Mouse (Mus musculus) liver, embryonic 14.5 days (tissue): ENCODE results near the gene Cacna1g. TPM values are rescaled to one million over a fixed set of nuclear protein-coding genes. Genes with fewer than 3 reads are reported as not detected.

Experiments used
- ATAC-seq: fragments of 200-750 bp; cut with Nextera tagmentation; 2 replicates; pipeline ENCODE4 v1.8.0; 2017; ENCODE audit warnings: moderate number of reproducible peaks, mild to moderate bottlenecking, moderate library complexity; ENCODE audit not compliant: insufficient read depth
- DNase-seq, 3 experiments: peaks; one replicate each; pipeline ENCODE4 v3.0.0-alpha.2; 2012 to 2013; ENCODE audit warnings: low read depth in 3 of 3, low spot score in 3 of 3
- H3K27ac ChIP-seq: fragments of 300-500 bp; sonication (generic); 2 replicates; pipeline ENCODE4 v1.5.1; 2014; ENCODE audit warnings: moderate library complexity, mild to moderate bottlenecking, control low read depth, inconsistent platforms
- H3K27me3 ChIP-seq: fragments of 300-500 bp; sonication (generic); 2 replicates; pipeline ENCODE4 v1.6.1; 2014; ENCODE audit warnings: mild to moderate bottlenecking, low read length, moderate library complexity; ENCODE audit not compliant: control insufficient read depth, insufficient read depth
- H3K36me3 ChIP-seq: fragments of 300-500 bp; sonication (generic); replicated peaks from 2 replicates; pipeline ENCODE4 v1.6.1; 2014; ENCODE audit warnings: low read depth; ENCODE audit not compliant: control insufficient read depth, insufficient read depth
- H3K4me1 ChIP-seq, 2 experiments: fragments of 200-500 bp in 1 of 2; fragments of 300-500 bp in 1 of 2; sonication (generic) in 1 of 2; replicated peaks; 2 replicates each; pipeline ENCODE4 v1.6.1; 2012 to 2014; ENCODE audit warnings: antibody characterized with exemption in 1 of 2, inconsistent platforms in 1 of 2, low read length in 1 of 2; ENCODE audit not compliant: control insufficient read depth in 2 of 2, insufficient read depth in 2 of 2
- H3K4me2 ChIP-seq: fragments of 300-500 bp; sonication (generic); 2 replicates; pipeline ENCODE4 v1.6.1; 2014; ENCODE audit warnings: low read depth, mild to moderate bottlenecking, control low read depth, moderate library complexity
- H3K4me3 ChIP-seq, 2 experiments: fragments of 200-500 bp in 1 of 2; fragments of 300-500 bp in 1 of 2; sonication (generic) in 1 of 2; 2 replicates each; pipeline ENCODE4 v1.5.1; 2012 to 2014; ENCODE audit warnings: low read depth in 2 of 2, low read length in 2 of 2, mild to moderate bottlenecking in 2 of 2, control low read depth in 1 of 2, inconsistent platforms in 1 of 2, moderate library complexity in 1 of 2; ENCODE audit not compliant: insufficient read depth in 1 of 2
- H3K9ac ChIP-seq: fragments of 300-500 bp; sonication (generic); replicated peaks from 2 replicates; pipeline ENCODE4 v1.6.1; 2014; ENCODE audit warnings: mild to moderate bottlenecking, control low read depth, moderate library complexity
- H3K9me3 ChIP-seq: fragments of 300-500 bp; sonication (generic); 2 replicates; pipeline ENCODE4 v1.6.1; 2016; ENCODE audit warnings: low read length, mixed read lengths; ENCODE audit not compliant: control insufficient read depth
- CTCF ChIP-seq: IDR thresholded peaks from 2 replicates; pipeline ENCODE4 v1.5.1; 2016; ENCODE audit warnings: antibody characterized with exemption, low read depth, control low read depth
- EP300 ChIP-seq: IDR thresholded peaks from 2 replicates; pipeline ENCODE4 v1.6.1; 2016; ENCODE audit warnings: antibody characterized with exemption, low read depth
- WGBS: fragments of 180-500 bp; shearing (Covaris S2); extraction: QIAGEN DNeasy Blood & Tissue Kit; methylation state at CpG from one replicate; pipeline ENCODE4 v1.1.7; 2014; ENCODE audit not compliant: insufficient replicate concordance; 5-methylcytosine and 5-hydroxymethylcytosine counted together
- polyA plus RNA-seq, 2 experiments: library from polyadenylated mRNA; depleted of rRNA in 1 of 2; stranded (reverse) in 1 of 2; unstranded in 1 of 2; fragments of >200 nt; fragmentation: Nextera tagmentation in 1 of 2; extraction: Ambion mirVana in 1 of 2; gene quantifications; 2 replicates each; pipeline versions ENCODE4 v1.2.1 to v1.2.3; 2012 to 2014

Cacna1g gene
- polyA plus RNA-seq, 2 experiments: 0.89 to 7.3 TPM

DNA sequence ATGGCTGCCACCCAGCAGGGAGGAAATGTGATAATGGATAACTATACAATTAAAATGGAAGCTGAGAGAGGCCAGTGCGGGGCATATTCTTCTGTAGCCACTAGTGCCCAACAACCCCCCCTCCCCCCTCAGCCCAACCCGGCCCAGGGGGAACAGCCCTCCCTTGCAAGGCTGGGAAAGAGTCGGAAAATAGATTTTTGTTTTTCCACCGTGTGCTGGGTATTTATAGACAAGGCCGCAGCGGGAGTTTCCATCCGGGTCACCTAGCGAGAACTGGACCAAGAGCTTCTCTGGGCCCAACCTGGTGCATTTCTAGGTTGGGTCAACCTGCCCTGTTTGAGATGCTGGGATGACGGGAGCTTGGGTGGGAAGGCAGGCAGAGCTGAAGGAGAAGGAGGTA lies 32.2 kb downstream of the Cacna1g start:
- no peaks in the 10 kb centered on the region for H3K27me3 ChIP-seq
- no peak overlapping the region for H3K9ac ChIP-seq
- H3K4me3 ChIP-seq: no peak overlapping the region
- no peaks in the 10 kb centered on the region for H3K36me3 ChIP-seq
- H3K27ac ChIP-seq: no peak overlapping the region
- H3K4me2 ChIP-seq: no peak overlapping the region
- no peaks in the 10 kb centered on the region for H3K9me3 ChIP-seq
- DNase-seq: no peak
- no peak for TF ChIP-seq EP300
- TF ChIP-seq CTCF: no peak
- WGBS: 63% methylated on average over 9 of the region's 9 CpGs
- H3K4me1 ChIP-seq: no peaks in the 10 kb centered on the region; a peak in 1 of 4 replicates
- ATAC-seq: no peak

GRCm38 (mm10) chr11:94441122-94441521 lies 32.9 kb downstream of the Cacna1g start:
- Histone ChIP-seq H3K4me2 (no peak overlapping the region), H3K27ac (no peak overlapping the region), H3K9me3 (no peaks in the 10 kb centered on the region), H3K27me3 (no peaks in the 10 kb centered on the region), H3K9ac (no peak overlapping the region), H3K4me1 (no peaks in the 10 kb centered on the region), H3K4me3 (no peak overlapping the region), H3K36me3 (no peaks in the 10 kb centered on the region)
- TF ChIP-seq EP300: no peak
- TF ChIP-seq CTCF: no peak
- WGBS: 44% methylated on average over 7 of the region's 7 CpGs
- no peak for DNase-seq
- no peak for ATAC-seq

- no peak overlapping the region for H3K9ac ChIP-seq
- H3K36me3 ChIP-seq: no peaks in the 10 kb centered on the region
- no peak overlapping the region for H3K4me2 ChIP-seq
- no peaks in the 10 kb centered on the region for H3K27me3 ChIP-seq
- WGBS: 83% methylated on average over 6 of the region's 6 CpGs
- TF ChIP-seq CTCF (no peak), EP300 (no peak)
- no peak overlapping the region for H3K4me3 ChIP-seq
- H3K4me1 ChIP-seq: no peaks in the 10 kb centered on the region
- H3K27ac ChIP-seq: no peak overlapping the region
- no peak for ATAC-seq
- H3K9me3 ChIP-seq: no peaks in the 10 kb centered on the region
- DNase-seq: no peak
Observed at GRCm38 (mm10) chr11:94440421-94440820, 33.6 kb downstream of the Cacna1g start.

GRCm38 (mm10) chr11:94429011-94429651 lies 44.9 kb downstream of the Cacna1g start:
- TF ChIP-seq CTCF: no peak
- no peak for TF ChIP-seq EP300
- Histone ChIP-seq H3K36me3 (no peaks in the 10 kb centered on the region), H3K27ac (no peak overlapping the region), H3K4me2 (no peak overlapping the region), H3K4me1 (no peaks in the 10 kb centered on the region), H3K27me3 (peaks cover 10% of the 10 kb centered on the region), H3K9ac (no peak overlapping the region), H3K4me3 (no peak overlapping the region), H3K9me3 (no peaks in the 10 kb centered on the region)
- WGBS: 24% methylated on average over 9 of the region's 9 CpGs
- no peak for DNase-seq
- ATAC-seq: no peak

- no peaks in the 10 kb centered on the region for H3K4me1 ChIP-seq
- no peaks in the 10 kb centered on the region for H3K9me3 ChIP-seq
- no peak for DNase-seq
- no peak overlapping the region for H3K9ac ChIP-seq
- TF ChIP-seq CTCF (no peak), EP300 (no peak)
- no peak overlapping the region for H3K4me3 ChIP-seq
- no peak for ATAC-seq
- H3K36me3 ChIP-seq: no peaks in the 10 kb centered on the region
- 16% methylated on average over 4 of the region's 4 CpGs for WGBS
- H3K27ac ChIP-seq: no peak overlapping the region
- no peak overlapping the region for H3K4me2 ChIP-seq
- H3K27me3 ChIP-seq: peaks cover 7% of the 10 kb centered on the region
Observed at GRCm38 (mm10) chr11:94428091-94428835, 45.7 kb downstream of the Cacna1g start.
